Mouse (Mus musculus) heart, adult 10 weeks (tissue): Measurements from ENCODE around the gene Gm14295. TPM values are rescaled to one million over a fixed set of nuclear protein-coding genes. Genes with fewer than 3 reads are reported as not detected.

Experiments used
- polyA plus RNA-seq: library from polyadenylated mRNA; stranded (reverse); fragments of 350-450 nt; fragmentation: Illumina TruSeq; extraction: RNeasy Lipid Tissue Mini Kit (QIAGEN cat#74804); gene quantifications from one replicate; pipeline ENCODE4 v1.2.3, GENCODE M21; 2014; ENCODE audit warnings: low read depth, low replicate concordance

The Gm14295 gene
- 19.2 TPM for polyA plus RNA-seq

GRCm38 (mm10) chr2:176798312-176798711 lies at the start of gene Gm14295:
Gm14295 (plus strand) TSS chr2:176798612.

GRCm38 (mm10) chr2:176830840-176831239 lies 32.4 kb downstream of the Gm14295 start, which contains the start of gene Gm14408:
Gm14408 (plus strand) TSS chr2:176831140.

Other genes starting within 250 kb of the Gm14295 start
- 4.9 TPM for gene Gm14308, start 162.3 kb upstream of the Gm14295 start, polyA plus RNA-seq
- 18.4 TPM for gene Zfp973, start 128.1 kb upstream of the Gm14295 start, polyA plus RNA-seq
- gene Gm14305, start 90.3 kb upstream of the Gm14295 start, polyA plus RNA-seq, result 15.9 TPM
- not detected for gene Gm14408, start 32.5 kb downstream of the Gm14295 start, polyA plus RNA-seq
- 5.9 TPM for gene Gm14296, start 129.2 kb downstream of the Gm14295 start, polyA plus RNA-seq
- gene Gm14419, start 202.3 kb downstream of the Gm14295 start, polyA plus RNA-seq, result 5.6 TPM